18 mouse cellular contexts compared by ENCODE assay signal in genomic region chr8:121675161-121675560, GRCm38 (mm10). TPM values are rescaled to one million over a fixed set of nuclear protein-coding genes. Genes with fewer than 3 reads are reported as not detected.
A peak's percentile ranks its signal among the peaks of the same experiment; 100 is the strongest.
DNase-seq lines count a peak whose midpoint lies in the region; ATAC-seq and TF ChIP-seq lines count a peak whose summit lies in the region.
"Had no signal": no experiment of that assay in that cellular context is flagged by ENCODE, and none has a peak within 500 bp of the region (broad histone marks: within the 10 kb centered on the region; RNA-seq: fewer than 3 reads in every experiment).

No protein-coding gene starts in this region.

- H3K4me1 ChIP-seq in embryonic facial prominence, embryonic 13.5 days = peaks cover 6% of the 10 kb centered on the region
- peaks cover 12% of the 10 kb centered on the region for H3K4me1 ChIP-seq in embryonic facial prominence, embryonic 10.5 days
- no peaks in the 10 kb centered on the region for H3K4me1 ChIP-seq in spleen, adult 2 months (ENCODE audit: control insufficient read depth, insufficient read depth, insufficient read length)
- H3K4me1 ChIP-seq: forebrain, embryonic 13.5 days; heart, embryonic 15.5 days had no signal

- H3K27ac ChIP-seq in embryonic facial prominence, embryonic 13.5 days = no peak overlapping the region
- H3K27ac ChIP-seq in embryonic facial prominence, embryonic 10.5 days (replicated peaks) = no peak overlapping the region
- H3K27ac ChIP-seq in left cerebral cortex, adult 2 months = peak overlapping the region; percentile 67
- 0 out of 2 replicates have a peak overlapping the region, but pooled peaks have one; percentile 14 for H3K27ac ChIP-seq in spleen, adult 2 months (ENCODE audit: insufficient read depth, low read length)
- H3K27ac ChIP-seq: forebrain, embryonic 13.5 days; heart, adult 2 months; heart, embryonic 15.5 days; hindbrain, embryonic 10.5 days; hindbrain, embryonic 14.5 days had no signal

- H3K9ac ChIP-seq in embryonic facial prominence, embryonic 13.5 days = no peak overlapping the region
- H3K9ac ChIP-seq: forebrain, embryonic 13.5 days; forebrain, postnatal 0 days; heart, embryonic 15.5 days; hindbrain, embryonic 14.5 days had no signal

- no peaks in the 10 kb centered on the region for H3K9me3 ChIP-seq in embryonic facial prominence, embryonic 13.5 days
- no peaks in the 10 kb centered on the region for H3K9me3 ChIP-seq in embryonic facial prominence, embryonic 10.5 days
- H3K9me3 ChIP-seq: forebrain, embryonic 13.5 days; heart, embryonic 15.5 days; hindbrain, embryonic 10.5 days had no signal

- ATAC-seq in embryonic facial prominence, embryonic 13.5 days (ENCODE audit: insufficient number of reproducible peaks, insufficient read depth, low FRiP score, low TSS enrichment, low read depth) = no peak
- ATAC-seq: CD4-positive, CD25-positive, alpha-beta regulatory T cell, adult 4 months; forebrain, embryonic 13.5 days; forebrain, postnatal 0 days had no signal

- TF ChIP-seq CTCF in left cerebral cortex, adult 2 months (IDR thresholded peaks at IDR 0.05) = no peak
- TF ChIP-seq CTCF in spleen, adult 2 months (IDR thresholded peaks at IDR 0.05; ENCODE audit: extremely low read depth, insufficient read depth, insufficient read length, insufficient replicate concordance) = no peak

- no peak overlapping the region for H3K4me3 ChIP-seq in embryonic facial prominence, embryonic 13.5 days
- H3K4me3 ChIP-seq in embryonic facial prominence, embryonic 10.5 days = no peak overlapping the region
- H3K4me3 ChIP-seq in left cerebral cortex, adult 2 months = no peak overlapping the region
- H3K4me3 ChIP-seq in spleen, adult 2 months (ENCODE audit: extremely low read depth, insufficient read depth, insufficient read length) = no peak overlapping the region
- H3K4me3 ChIP-seq: forebrain, embryonic 13.5 days; heart, adult 2 months; heart, embryonic 15.5 days; hindbrain, embryonic 10.5 days had no signal

- no peak for TF ChIP-seq POLR2A in spleen, adult 2 months (IDR thresholded peaks at IDR 0.05; ENCODE audit: low read depth, low read length)

- H3K4me2 ChIP-seq in embryonic facial prominence, embryonic 13.5 days = peak overlapping the region; percentile 34; the same call in 1 of the 2 replicates
- H3K4me2 ChIP-seq: forebrain, embryonic 13.5 days; heart, embryonic 11.5 days; heart, embryonic 15.5 days; hindbrain, embryonic 14.5 days had no signal

- H3K36me3 ChIP-seq in embryonic facial prominence, embryonic 13.5 days = no peaks in the 10 kb centered on the region
- H3K36me3 ChIP-seq in embryonic facial prominence, embryonic 10.5 days (replicated peaks) = no peaks in the 10 kb centered on the region
- no peaks in the 10 kb centered on the region for H3K36me3 ChIP-seq in spleen, adult 2 months (ENCODE audit: control insufficient read depth, insufficient read depth, low read length)
- H3K36me3 ChIP-seq: heart, embryonic 15.5 days; hindbrain, embryonic 10.5 days had no signal

- no peak for DNase-seq in embryonic facial prominence, embryonic 10.5 days (ENCODE audit: low spot score)
- no peak for DNase-seq in left cerebral cortex, adult 2 months (ENCODE audit: extremely low spot score in 1 of 2, low spot score in 2 of 2)
- no peak for DNase-seq in left cerebral cortex, adult 9 months (ENCODE audit: low spot score in 2 of 2)
- no peak for DNase-seq in spleen, adult 2 months (ENCODE audit: low read depth in 1 of 2, low spot score in 2 of 2)
- no peak for DNase-seq in spleen, adult 18-20 months
- DNase-seq in embryo, embryonic 10.5 days (ENCODE audit: low spot score) = no peak
- DNase-seq: B cell, adult 2 months; cerebellum, adult 2 months had no signal

- H3K27me3 ChIP-seq in embryonic facial prominence, embryonic 13.5 days = no peaks in the 10 kb centered on the region
- H3K27me3 ChIP-seq in embryonic facial prominence, embryonic 10.5 days (replicated peaks; ENCODE audit: low read depth, poor library complexity, severe bottlenecking) = no peaks in the 10 kb centered on the region
- no peaks in the 10 kb centered on the region for H3K27me3 ChIP-seq in spleen, adult 2 months (ENCODE audit: control insufficient read depth, insufficient read depth, low read length)

- WGBS in embryonic facial prominence, embryonic 13.5 days = 80% methylated on average over 3 of the region's 3 CpGs
- WGBS in embryonic facial prominence, embryonic 10.5 days = 79% methylated on average over 3 of the region's 3 CpGs
- 74% methylated on average over 3 of the region's 3 CpGs for WGBS in spleen, adult 2 months

- intact Hi-C loops in left cerebral cortex, adult 2 months (cut with DNase I) = no loop called here

RNA-seq across cellular contexts. Expression of gene Zcchc14, which starts 22.5 kb away (rescaled TPM):
- polyA plus RNA-seq in embryonic facial prominence, embryonic 13.5 days (2015; fragmentation: Nextera tagmentation; extraction: Ambion mirVana) = 19.4 and 19.9 TPM in 2 replicates
- polyA plus RNA-seq in embryonic facial prominence, embryonic 10.5 days (2016; fragmentation: Nextera tagmentation; extraction: Ambion mirVana) = 15.0 and 17.3 TPM in 2 replicates
- total RNA-seq in left cerebral cortex, adult 2 months (2021) = 10 to 100 TPM; 69.6 to 72.8 TPM
- 8.2 and 8.9 TPM in 2 replicates for polyA plus RNA-seq in spleen, adult 2 months (2012; rRNA removed)

RNA-seq across cellular contexts. Expression of gene Jph3, which starts 54.3 kb away (rescaled TPM):
- polyA plus RNA-seq in embryonic facial prominence, embryonic 13.5 days (2015; fragmentation: Nextera tagmentation; extraction: Ambion mirVana) = 2.0 and 2.4 TPM in 2 replicates
- polyA plus RNA-seq in embryonic facial prominence, embryonic 10.5 days (2016; fragmentation: Nextera tagmentation; extraction: Ambion mirVana) = 5.2 and 5.7 TPM in 2 replicates
- 100 to 1,000 TPM; 285 to 297 TPM for total RNA-seq in left cerebral cortex, adult 2 months (2021)
- polyA plus RNA-seq in spleen, adult 2 months (2012; rRNA removed) = 0.02 TPM in 1 of 2 replicates, not detected in the other
- total RNA-seq: heart, postnatal 25 days had no signal

Comparison
In these comparisons a context has a peak if more than half of its experiments do, and no peak if none do; other contexts are left out.
1. H3K27ac ChIP-seq: peak in left cerebral cortex, adult 2 months (single experiment) and spleen, adult 2 months (single experiment); none in embryonic facial prominence, embryonic 13.5 days (single experiment) and embryonic facial prominence, embryonic 10.5 days (single experiment).